Mouse (Mus musculus) CD4-positive, CD25-positive, alpha-beta regulatory T cell, adult 4 months (primary cell): ENCODE measurements at regions not wholly inside any gene's neighbourhood (a gene's known extent, or its start where the extent isn't known, plus 50 kb on each side); places are given as distances from the start of the nearest gene placed in this dataset.

Experiments used
- ATAC-seq: one replicate; pipeline ENCODE4 v1.8.0; 2017

- ATAC-seq = no peak
These were observed 303.2 kb upstream of the Camk1g start for GRCm38 (mm10) chr1:193673236-193673830.

GRCm38 (mm10) chr1:193672681-193673080 lies 302.6 kb upstream of the Camk1g start:
- ATAC-seq = no peak

GRCm38 (mm10) chr1:193671816-193672254 lies 301.7 kb upstream of the Camk1g start:
- no peak for ATAC-seq

- no peak for ATAC-seq
These were observed 300.9 kb upstream of the Camk1g start for GRCm38 (mm10) chr1:193671046-193671445.

- ATAC-seq = no peak
These were observed 299.9 kb upstream of the Camk1g start for GRCm38 (mm10) chr1:193670008-193670407.

GRCm38 (mm10) chr1:193668841-193669240 lies 298.7 kb upstream of the Camk1g start:
- ATAC-seq = no peak

GRCm38 (mm10) chr1:193665854-193666253 lies 295.8 kb upstream of the Camk1g start:
- ATAC-seq = no peak

- ATAC-seq = no peak
These were observed 294.5 kb upstream of the Camk1g start for GRCm38 (mm10) chr1:193664569-193664968.

- no peak for ATAC-seq
These were observed 293.5 kb upstream of the Camk1g start for GRCm38 (mm10) chr1:193663587-193663986.

- no peak for ATAC-seq
These were observed 292.2 kb upstream of the Camk1g start for GRCm38 (mm10) chr1:193662166-193662890.

GRCm38 (mm10) chr1:193661377-193661776 lies 291.3 kb upstream of the Camk1g start:
- ATAC-seq = no peak

- no peak for ATAC-seq
These were observed 285.1 kb upstream of the Camk1g start for GRCm38 (mm10) chr1:193655076-193655677.

GRCm38 (mm10) chr1:193650275-193650674 lies 280.2 kb upstream of the Camk1g start:
- no peak for ATAC-seq

- ATAC-seq = no peak
These were observed 279.3 kb upstream of the Camk1g start for GRCm38 (mm10) chr1:193649400-193649799.

- ATAC-seq = no peak
These were observed 277.5 kb upstream of the Camk1g start for GRCm38 (mm10) chr1:193647371-193648270.

GRCm38 (mm10) chr1:193644506-193644905 lies 274.4 kb upstream of the Camk1g start:
- ATAC-seq = no peak

- ATAC-seq = no peak
These were observed 266.4 kb upstream of the Camk1g start for GRCm38 (mm10) chr1:193636451-193636850.

GRCm38 (mm10) chr1:193632115-193632514 lies 262.0 kb upstream of the Camk1g start:
- ATAC-seq = no peak

- no peak for ATAC-seq
These were observed 259.8 kb upstream of the Camk1g start for GRCm38 (mm10) chr1:193629887-193630286.

GRCm38 (mm10) chr1:193626924-193627849 lies 257.1 kb upstream of the Camk1g start:
- ATAC-seq = no peak

GRCm38 (mm10) chr1:193625101-193625956 lies 255.2 kb upstream of the Camk1g start:
- ATAC-seq = no peak
